20 mouse cellular contexts compared by ENCODE assay signal in the genomic region with DNA sequence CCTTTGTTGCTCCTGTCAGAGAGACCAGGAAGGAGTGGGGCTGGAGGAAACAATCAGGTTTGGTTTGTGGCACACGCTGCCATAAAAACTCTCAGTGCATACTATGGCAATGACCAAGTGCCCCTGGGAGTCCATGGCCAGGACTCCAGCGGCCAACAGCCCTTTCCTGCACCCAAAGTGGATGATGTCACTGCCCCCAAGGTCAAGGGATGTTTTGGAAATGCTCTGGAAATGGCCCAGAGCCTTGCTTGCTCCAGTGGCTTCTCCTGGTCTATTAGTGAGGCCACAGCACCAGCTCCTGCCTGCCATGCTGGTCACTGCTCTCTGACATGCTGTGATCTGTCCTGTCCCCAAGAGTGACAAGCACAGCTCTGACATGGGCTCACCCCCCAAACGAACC.
"Had no signal": no experiment of that assay in that cellular context is flagged by ENCODE, and none has a peak within 500 bp of the region (broad histone marks: within the 10 kb centered on the region; RNA-seq: fewer than 3 reads in every experiment).

No protein-coding gene starts in this region.

- DNase-seq: kidney, adult 8-10 months; kidney, postnatal 10 days; kidney, postnatal 4 days; left cerebral cortex, postnatal 4 days; lung, embryonic 14.5 days; lung, postnatal 10 days; lung, postnatal 4 days; midbrain, embryonic 14.5 days; retina, postnatal 1 day; right cerebral cortex, postnatal 14 days; thymus, adult 2 months; thymus, postnatal 36 days had no signal

- H3K9me3 ChIP-seq: limb, embryonic 13.5 days; liver, embryonic 15.5 days; midbrain, embryonic 10.5 days; neural tube, embryonic 13.5 days; stomach, embryonic 15.5 days had no signal

- H3K4me2 ChIP-seq: limb, embryonic 13.5 days; liver, embryonic 11.5 days; liver, embryonic 15.5 days; lung, embryonic 14.5 days; neural tube, embryonic 13.5 days; stomach, embryonic 15.5 days had no signal

- H3K4me3 ChIP-seq: layer of hippocampus, adult 2 months; limb, embryonic 13.5 days; liver, embryonic 15.5 days; midbrain, embryonic 10.5 days; myocyte; neural tube, embryonic 13.5 days; stomach, embryonic 15.5 days had no signal

- H3K9ac ChIP-seq: limb, embryonic 13.5 days; liver, embryonic 15.5 days; lung, embryonic 14.5 days; neural tube, embryonic 13.5 days; stomach, embryonic 15.5 days had no signal

- H3K27me3 ChIP-seq: limb, embryonic 13.5 days; liver, embryonic 15.5 days; neural tube, embryonic 13.5 days; stomach, embryonic 15.5 days had no signal

- H3K27ac ChIP-seq: layer of hippocampus, adult 2 months; liver, embryonic 15.5 days; midbrain, embryonic 10.5 days; neural tube, embryonic 13.5 days; stomach, embryonic 15.5 days had no signal

- H3K4me1 ChIP-seq: liver, embryonic 15.5 days had no signal
